Mouse (Mus musculus) liver, adult 2 months (tissue): ENCODE results near the gene Cfd. TPM values are rescaled to one million over a fixed set of nuclear protein-coding genes. Genes with fewer than 3 reads are reported as not detected.

Source experiments
- DNase-seq: peaks from one replicate; pipeline ENCODE4 v3.0.0-alpha.2; 2011; ENCODE audit warnings: low read depth, low spot score; ENCODE audit errors: extremely low read depth
- H3K27ac ChIP-seq: fragments of 200-500 bp; replicated peaks from 2 replicates; pipeline ENCODE4 v1.5.1; 2012; ENCODE audit warnings: low read depth, mild to moderate bottlenecking, control low read depth, inconsistent platforms, low read length; ENCODE audit not compliant: insufficient read depth
- H3K27me3 ChIP-seq: fragments of 200-500 bp; 2 replicates; pipeline ENCODE4 v1.6.1; 2012; ENCODE audit warnings: mild to moderate bottlenecking, moderate library complexity, low read length, inconsistent platforms; ENCODE audit not compliant: control insufficient read depth, insufficient read depth
- H3K36me3 ChIP-seq: fragments of 200-500 bp; 2 replicates; pipeline ENCODE4 v1.6.1; 2012; ENCODE audit warnings: low read length, inconsistent platforms; ENCODE audit not compliant: control insufficient read depth, insufficient read depth
- H3K4me1 ChIP-seq: fragments of 200-500 bp; 2 replicates; pipeline ENCODE4 v1.6.1; 2011; ENCODE audit warnings: low read length; ENCODE audit not compliant: control insufficient read depth, insufficient read depth
- H3K4me3 ChIP-seq: fragments of 200-500 bp; 2 replicates; pipeline ENCODE4 v1.5.1; 2011; ENCODE audit warnings: low read depth, mild to moderate bottlenecking, control low read depth, low read length, moderate library complexity; ENCODE audit not compliant: insufficient read depth
- H3K79me2 ChIP-seq: fragments of 200-500 bp; 2 replicates; pipeline ENCODE4 v1.6.1; 2012; ENCODE audit warnings: inconsistent platforms, mild to moderate bottlenecking, low read length, moderate library complexity; ENCODE audit not compliant: control insufficient read depth, insufficient read depth
- H3K9ac ChIP-seq: fragments of 200-500 bp; 2 replicates; pipeline ENCODE4 v1.6.1; 2012; ENCODE audit warnings: low read depth, mild to moderate bottlenecking, control low read depth, inconsistent platforms, low read length
- CTCF ChIP-seq: fragments of 200-500 bp; IDR thresholded peaks from 2 replicates; pipeline ENCODE4 v1.5.1; 2011; ENCODE audit warnings: low read depth, low read length, control low read depth
- POLR2A ChIP-seq: fragments of 200-500 bp; IDR thresholded peaks from 2 replicates; pipeline ENCODE4 v1.6.1; 2011; ENCODE audit warnings: low read length, control low read depth; ENCODE audit not compliant: insufficient read depth; ENCODE audit errors: extremely low read depth
- WGBS: fragments of 180-500 bp; shearing (Covaris S2); methylation state at CpG from one replicate; pipeline ENCODE4 v1.1.7; 2018; 5-methylcytosine and 5-hydroxymethylcytosine counted together
- polyA plus RNA-seq: library from polyadenylated mRNA; depleted of rRNA; stranded (reverse); fragments of >200 nt; gene quantifications from 2 replicates; pipeline ENCODE4 v1.2.3, GENCODE M21; 2012
- total RNA-seq: library from RNA; depleted of rRNA; stranded (reverse); fragments of >200 nt; gene quantifications from 2 replicates; pipeline ENCODE4 v1.2.3, GENCODE M21; 2014

Cfd gene
- total and polyA plus RNA-seq, 2 experiments: 0.37 to 5.7 TPM

GRCm38 (mm10) chr10:79859116-79859515, 31.5 kb upstream of the Cfd start:
- TF ChIP-seq POLR2A: no peak
- no peak for TF ChIP-seq CTCF
- Histone ChIP-seq H3K27me3 (no peaks in the 10 kb centered on the region), H3K36me3 (peaks cover 25% of the 10 kb centered on the region), H3K4me1 (peaks cover 22% of the 10 kb centered on the region), H3K27ac (no peak overlapping the region), H3K79me2 (peaks cover 42% of the 10 kb centered on the region), H3K9ac (no peak overlapping the region), H3K4me3 (no peak overlapping the region)
- WGBS: 80% methylated on average over 11 of the region's 11 CpGs
- no peak for DNase-seq

DNA sequence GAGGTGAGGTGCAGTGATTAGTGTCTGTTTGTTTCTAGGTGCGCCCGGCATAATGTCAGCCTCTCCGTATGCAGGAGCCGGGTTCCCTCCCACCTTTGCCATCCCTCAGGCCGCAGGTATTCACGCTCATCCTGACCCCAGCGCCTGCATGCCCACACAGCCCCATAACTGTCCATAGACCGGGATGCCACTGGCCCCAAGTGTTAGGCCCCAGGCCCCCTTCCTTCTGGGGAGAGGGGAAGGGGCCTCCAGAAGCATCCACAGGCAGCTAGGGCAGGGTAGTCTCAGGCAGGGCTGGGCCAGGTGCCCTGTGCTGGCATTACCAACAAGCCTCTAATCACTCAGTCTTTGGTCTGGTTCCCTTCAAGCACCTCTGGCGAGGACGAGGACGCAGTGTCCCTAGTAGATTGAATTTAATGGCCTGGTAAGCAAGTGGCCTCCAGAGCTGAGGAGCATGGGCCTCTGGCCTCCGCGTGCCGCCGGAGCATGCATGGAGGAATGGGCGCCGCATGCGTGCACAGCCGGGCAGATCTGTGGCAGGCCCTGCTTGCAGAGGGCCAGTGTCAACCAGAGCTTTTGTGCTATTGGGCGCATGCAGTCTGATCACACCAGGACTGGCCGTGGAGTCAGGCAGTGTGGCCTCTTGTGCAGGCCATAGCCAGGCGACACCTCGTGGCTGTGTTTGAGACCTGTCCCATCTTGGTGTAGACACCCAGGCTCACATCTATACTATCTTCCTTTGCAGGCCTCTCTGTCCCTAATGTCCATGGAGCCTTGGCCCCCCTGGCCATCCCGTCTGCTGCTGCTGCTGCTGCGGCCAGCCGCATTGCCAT, 30.4 kb upstream of the Cfd start:
- H3K4me1 ChIP-seq: peaks cover 22% of the 10 kb centered on the region
- 95% methylated on average over 26 of the region's 26 CpGs for WGBS
- peaks cover 37% of the 10 kb centered on the region for H3K79me2 ChIP-seq
- H3K4me3 ChIP-seq: no peak overlapping the region
- no peak for TF ChIP-seq CTCF
- no peak for TF ChIP-seq POLR2A
- peaks cover 25% of the 10 kb centered on the region for H3K36me3 ChIP-seq
- H3K27ac ChIP-seq: no peak overlapping the region
- H3K9ac ChIP-seq: no peak overlapping the region
- H3K27me3 ChIP-seq: no peaks in the 10 kb centered on the region
- DNase-seq: no peak

DNA sequence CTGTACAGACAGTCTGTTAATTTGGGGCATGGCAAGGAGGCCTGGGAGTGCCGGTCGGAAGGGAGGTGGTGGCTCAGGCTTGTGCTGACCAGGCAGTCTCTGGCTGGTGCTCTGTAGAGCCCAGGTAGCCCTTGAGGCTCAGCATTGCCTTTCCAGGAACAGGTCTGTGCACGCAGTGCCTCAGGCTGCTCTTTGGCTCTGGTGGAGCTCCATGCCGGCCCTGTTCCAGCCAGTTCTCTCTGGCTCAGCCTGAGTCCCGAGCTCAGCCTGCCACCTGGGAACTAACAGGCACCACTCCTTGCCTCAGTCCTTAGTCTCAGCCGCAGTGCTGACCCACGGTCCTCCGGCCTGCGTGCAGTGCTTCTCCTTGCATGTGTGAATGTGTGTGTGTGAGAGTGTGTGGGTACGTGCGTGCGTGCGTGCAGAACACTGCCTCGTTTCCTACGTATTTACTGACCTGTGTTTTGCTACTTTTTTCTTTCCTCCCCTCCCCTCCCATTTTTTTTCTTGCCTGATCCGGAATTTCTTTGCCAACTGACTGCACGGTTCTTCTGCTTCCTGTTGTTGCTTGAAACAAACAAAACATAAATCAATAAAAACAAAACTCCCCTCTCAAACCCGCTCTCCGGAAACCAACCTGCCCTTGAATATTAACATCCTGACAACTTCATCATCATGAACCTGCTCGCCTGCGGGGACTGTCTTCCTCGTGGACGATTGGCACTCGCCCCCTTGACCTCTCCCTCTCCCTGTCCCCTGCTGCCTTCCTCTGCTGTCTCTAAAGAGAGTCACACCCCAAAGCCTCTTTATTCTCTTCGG, 29.2 kb upstream of the Cfd start:
- H3K36me3 ChIP-seq: peaks cover 25% of the 10 kb centered on the region
- WGBS: 75% methylated on average over 25 of the region's 25 CpGs
- no peak for DNase-seq

DNA sequence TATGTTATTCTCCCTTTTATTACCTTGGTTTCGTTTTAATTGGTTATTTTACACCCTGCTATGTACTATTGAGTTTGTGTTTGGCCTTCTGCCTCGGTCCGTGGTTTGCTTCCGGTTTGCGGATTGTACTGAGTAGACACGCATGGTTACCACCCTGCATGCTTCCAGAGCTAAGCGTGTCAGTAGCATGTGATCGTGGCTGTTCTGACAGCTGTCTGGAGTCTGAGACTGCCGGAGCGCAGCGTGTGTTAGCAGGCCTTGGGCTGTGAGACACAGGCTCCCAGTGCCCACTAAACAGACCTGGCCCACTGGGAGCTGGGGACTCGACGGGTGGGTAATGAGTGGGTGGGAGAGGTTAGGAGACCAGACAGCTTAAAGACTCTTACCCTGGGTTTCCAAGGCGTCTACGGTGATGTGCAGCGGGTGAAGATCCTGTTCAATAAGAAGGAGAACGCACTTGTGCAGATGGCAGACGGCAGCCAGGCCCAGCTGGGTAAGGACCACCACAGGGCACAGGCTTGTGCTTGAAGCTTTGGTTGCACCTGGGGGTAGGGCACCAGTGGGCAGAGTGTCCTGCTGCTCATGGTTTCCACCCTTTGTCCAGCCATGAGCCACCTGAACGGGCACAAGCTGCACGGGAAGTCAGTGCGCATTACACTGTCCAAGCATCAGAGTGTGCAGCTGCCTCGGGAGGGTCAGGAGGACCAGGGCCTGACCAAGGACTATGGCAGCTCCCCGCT, 28.4 kb upstream of the Cfd start:
- H3K9ac ChIP-seq: no peak overlapping the region
- H3K27me3 ChIP-seq: no peaks in the 10 kb centered on the region
- 90% methylated on average over 23 of the region's 23 CpGs for WGBS
- H3K79me2 ChIP-seq: peaks cover 21% of the 10 kb centered on the region
- no peak for DNase-seq
- H3K4me3 ChIP-seq: no peak overlapping the region
- TF ChIP-seq POLR2A: no peak
- TF ChIP-seq CTCF: no peak
- H3K27ac ChIP-seq: no peak overlapping the region
- peaks cover 25% of the 10 kb centered on the region for H3K36me3 ChIP-seq
- peaks cover 11% of the 10 kb centered on the region for H3K4me1 ChIP-seq

More for the DNA sequence above, 29.2 kb upstream of the Cfd start:
- no peak overlapping the region for H3K4me3 ChIP-seq
- peaks cover 19% of the 10 kb centered on the region for H3K4me1 ChIP-seq
- no peak for TF ChIP-seq CTCF
- no peak for TF ChIP-seq POLR2A
- H3K27me3 ChIP-seq: no peaks in the 10 kb centered on the region
- peaks cover 28% of the 10 kb centered on the region for H3K79me2 ChIP-seq
- no peak overlapping the region for H3K27ac ChIP-seq
- no peak overlapping the region for H3K9ac ChIP-seq

- DNase-seq: no peak
- Histone ChIP-seq H3K9ac (no peak overlapping the region), H3K27me3 (no peaks in the 10 kb centered on the region), H3K27ac (no peak overlapping the region), H3K36me3 (peaks cover 25% of the 10 kb centered on the region), H3K4me1 (peaks cover 5% of the 10 kb centered on the region), H3K4me3 (no peak overlapping the region), H3K79me2 (peaks cover 14% of the 10 kb centered on the region; the same call in 1 of the 2 replicates)
- 79% methylated on average over 10 of the region's 10 CpGs for WGBS
- no peak for TF ChIP-seq CTCF
- no peak for TF ChIP-seq POLR2A
Observed at GRCm38 (mm10) chr10:79862925-79863324, 27.7 kb upstream of the Cfd start.
